Mouse (Mus musculus) megakaryocyte, embryonic 14.5 days (primary cell): ENCODE measurements at regions not wholly inside any gene's neighbourhood (a gene's known extent, or its start where the extent isn't known, plus 50 kb on each side); places are given as distances from the start of the nearest gene placed in this dataset.

Source experiments
- H3K27me3 ChIP-seq: replicated peaks from 2 replicates; pipeline ENCODE3; 2012; ENCODE audit warnings: inconsistent platforms
- H3K36me3 ChIP-seq: replicated peaks from 2 replicates; pipeline ENCODE3; 2012; ENCODE audit warnings: low read length, inconsistent platforms, mixed read lengths
- H3K4me1 ChIP-seq: 2 replicates; pipeline ENCODE4 v1.6.1; 2012; ENCODE audit warnings: inconsistent platforms
- H3K4me3 ChIP-seq: replicated peaks from 2 replicates; pipeline ENCODE3; 2012; ENCODE audit warnings: moderate library complexity, mild to moderate bottlenecking, inconsistent platforms
- H3K9me3 ChIP-seq: 2 replicates; pipeline ENCODE4 v1.6.1; 2012; ENCODE audit warnings: inconsistent platforms
- FLI1 ChIP-seq: IDR thresholded peaks from 2 replicates; pipeline ENCODE4 v1.6.1; 2012; ENCODE audit warnings: low read length, inconsistent platforms, mixed read lengths
- GATA1 ChIP-seq: IDR thresholded peaks from 3 replicates; pipeline ENCODE4 v1.6.1; 2012; ENCODE audit warnings: mixed read lengths, low read length, inconsistent platforms, borderline replicate concordance

DNA sequence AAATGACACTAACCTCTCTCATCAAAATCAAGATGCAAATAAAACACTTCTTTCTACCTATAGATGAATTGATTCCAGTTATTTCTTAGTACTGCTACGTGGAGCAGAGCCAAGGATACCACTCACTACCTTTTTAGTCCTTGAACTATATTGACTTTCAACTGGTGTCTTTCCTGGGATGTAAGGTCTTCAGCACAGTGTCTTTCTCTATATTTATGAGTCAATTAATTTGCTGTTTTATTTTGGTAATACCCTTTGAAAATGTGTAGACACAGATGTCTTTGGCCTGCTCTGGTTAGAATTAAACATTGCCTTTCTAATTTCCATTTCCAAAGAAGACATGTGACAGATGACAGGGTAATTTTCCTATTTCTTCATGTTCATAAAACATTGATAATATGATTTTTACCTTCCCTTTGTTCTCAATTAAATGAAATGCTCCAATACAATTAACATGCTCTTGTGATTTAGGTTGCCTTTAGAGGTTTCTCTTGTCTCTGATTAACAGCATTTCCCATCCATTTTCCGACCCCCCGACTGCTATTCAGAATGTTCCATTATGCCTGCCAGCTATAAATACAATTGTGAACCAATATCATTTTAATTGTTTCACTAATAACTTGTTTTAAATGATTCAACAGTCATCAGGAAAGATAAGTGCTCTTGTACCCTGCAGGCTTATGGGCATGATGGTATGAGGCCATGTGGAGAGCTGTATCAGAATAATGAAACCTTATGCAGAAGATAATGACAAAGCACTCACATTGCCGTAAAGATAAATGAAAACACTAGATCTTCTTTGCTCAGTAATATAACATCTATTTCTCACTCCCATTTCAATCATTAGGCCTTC, 266.2 kb upstream of the 1700008P02Rik start:
- Histone ChIP-seq H3K27me3 (no peaks in the 10 kb centered on the region), H3K4me3 (no peak overlapping the region), H3K4me1 (no peaks in the 10 kb centered on the region), H3K9me3 (no peaks in the 10 kb centered on the region), H3K36me3 (no peaks in the 10 kb centered on the region)
- TF ChIP-seq FLI1 (no peak), GATA1 (no peak)

GRCm38 (mm10) chr3:6883401-6883800, 263.2 kb upstream of the 1700008P02Rik start:
- no peaks in the 10 kb centered on the region for H3K4me1 ChIP-seq
- no peak overlapping the region for H3K4me3 ChIP-seq
- TF ChIP-seq GATA1 (no peak), FLI1 (no peak)
- no peaks in the 10 kb centered on the region for H3K27me3 ChIP-seq
- H3K36me3 ChIP-seq, result no peaks in the 10 kb centered on the region
- no peaks in the 10 kb centered on the region for H3K9me3 ChIP-seq

DNA sequence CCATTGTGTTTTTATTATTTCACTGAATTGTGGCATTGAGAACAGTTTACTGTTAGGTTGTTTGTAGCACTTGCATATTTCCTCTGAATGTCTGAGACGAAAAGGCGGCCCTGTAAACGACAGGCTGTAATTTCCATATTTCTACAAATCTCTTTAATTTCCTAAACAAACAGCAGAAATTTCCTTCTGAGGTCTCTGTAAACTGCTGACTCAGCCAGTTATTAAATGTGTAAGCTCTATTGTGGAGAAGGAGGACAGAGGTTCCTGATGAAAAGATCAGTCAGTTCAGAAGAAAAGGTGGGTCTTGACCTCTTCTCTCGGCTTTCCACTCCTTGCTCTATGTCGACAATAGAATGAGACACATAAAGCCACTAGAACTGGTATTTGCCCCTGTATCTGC, 256.0 kb upstream of the 1700008P02Rik start:
- no peaks in the 10 kb centered on the region for H3K27me3 ChIP-seq
- no peaks in the 10 kb centered on the region for H3K9me3 ChIP-seq
- no peak for TF ChIP-seq FLI1
- no peak for TF ChIP-seq GATA1
- no peaks in the 10 kb centered on the region for H3K36me3 ChIP-seq
- H3K4me3 ChIP-seq, result no peak overlapping the region
- no peaks in the 10 kb centered on the region for H3K4me1 ChIP-seq

DNA sequence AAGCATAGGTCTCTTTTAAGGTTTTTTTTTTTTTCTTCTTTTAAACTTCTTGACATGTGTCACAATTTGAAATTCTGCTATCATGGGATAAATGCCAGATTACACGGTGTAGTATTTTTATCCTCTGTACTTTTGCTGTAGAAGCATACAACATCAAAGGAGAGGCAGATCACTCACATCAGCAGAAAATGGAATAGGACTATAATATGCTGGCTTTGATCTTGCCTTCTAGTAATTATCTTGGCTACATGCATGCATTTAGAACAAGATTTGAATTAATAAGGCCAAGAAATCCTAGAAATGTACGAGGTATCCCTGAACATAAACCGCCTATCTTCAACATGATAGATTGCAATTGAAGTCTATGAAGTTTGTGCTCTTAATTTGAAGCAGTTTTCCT, 251.9 kb upstream of the 1700008P02Rik start:
- H3K9me3 ChIP-seq, result no peaks in the 10 kb centered on the region
- H3K36me3 ChIP-seq, result no peaks in the 10 kb centered on the region
- TF ChIP-seq GATA1, result no peak
- no peak for TF ChIP-seq FLI1
- no peak overlapping the region for H3K4me3 ChIP-seq
- H3K27me3 ChIP-seq, result no peaks in the 10 kb centered on the region
- H3K4me1 ChIP-seq, result no peaks in the 10 kb centered on the region

GRCm38 (mm10) chr3:6871752-6872151, 251.5 kb upstream of the 1700008P02Rik start:
- no peaks in the 10 kb centered on the region for H3K9me3 ChIP-seq
- H3K27me3 ChIP-seq, result no peaks in the 10 kb centered on the region
- no peaks in the 10 kb centered on the region for H3K36me3 ChIP-seq
- H3K4me3 ChIP-seq, result no peak overlapping the region
- TF ChIP-seq GATA1 (no peak), FLI1 (no peak)
- H3K4me1 ChIP-seq, result no peaks in the 10 kb centered on the region

DNA sequence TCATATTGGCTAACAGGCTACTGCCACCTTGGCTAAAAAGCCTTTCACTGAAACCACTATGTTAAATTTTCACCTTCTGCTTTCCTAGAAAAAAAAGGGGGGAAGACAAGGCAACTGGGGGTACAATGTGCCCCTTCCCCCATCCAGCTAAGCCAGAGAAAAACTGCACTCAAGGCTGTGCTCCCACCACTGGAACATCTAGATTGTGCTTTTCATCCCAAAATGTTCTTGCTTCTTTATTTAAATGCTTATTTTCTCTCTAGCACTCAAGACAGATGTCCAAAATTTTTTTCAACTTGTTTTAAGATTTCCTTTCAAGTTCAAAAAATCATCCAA, 245.9 kb upstream of the 1700008P02Rik start:
- Histone ChIP-seq H3K4me3 (no peak overlapping the region), H3K9me3 (no peaks in the 10 kb centered on the region), H3K36me3 (no peaks in the 10 kb centered on the region), H3K27me3 (no peaks in the 10 kb centered on the region), H3K4me1 (no peaks in the 10 kb centered on the region)
- TF ChIP-seq GATA1 (no peak), FLI1 (no peak)

GRCm38 (mm10) chr3:6865462-6866147, 245.4 kb upstream of the 1700008P02Rik start:
- Histone ChIP-seq H3K9me3 (no peaks in the 10 kb centered on the region), H3K4me1 (no peaks in the 10 kb centered on the region), H3K36me3 (no peaks in the 10 kb centered on the region), H3K27me3 (no peaks in the 10 kb centered on the region), H3K4me3 (no peak overlapping the region)
- TF ChIP-seq GATA1 (no peak), FLI1 (no peak)

GRCm38 (mm10) chr3:6859866-6860180, 239.6 kb upstream of the 1700008P02Rik start:
- Histone ChIP-seq H3K4me3 (no peak overlapping the region), H3K36me3 (no peaks in the 10 kb centered on the region), H3K27me3 (no peaks in the 10 kb centered on the region), H3K9me3 (no peaks in the 10 kb centered on the region), H3K4me1 (no peaks in the 10 kb centered on the region)
- no peak for TF ChIP-seq GATA1
- no peak for TF ChIP-seq FLI1

DNA sequence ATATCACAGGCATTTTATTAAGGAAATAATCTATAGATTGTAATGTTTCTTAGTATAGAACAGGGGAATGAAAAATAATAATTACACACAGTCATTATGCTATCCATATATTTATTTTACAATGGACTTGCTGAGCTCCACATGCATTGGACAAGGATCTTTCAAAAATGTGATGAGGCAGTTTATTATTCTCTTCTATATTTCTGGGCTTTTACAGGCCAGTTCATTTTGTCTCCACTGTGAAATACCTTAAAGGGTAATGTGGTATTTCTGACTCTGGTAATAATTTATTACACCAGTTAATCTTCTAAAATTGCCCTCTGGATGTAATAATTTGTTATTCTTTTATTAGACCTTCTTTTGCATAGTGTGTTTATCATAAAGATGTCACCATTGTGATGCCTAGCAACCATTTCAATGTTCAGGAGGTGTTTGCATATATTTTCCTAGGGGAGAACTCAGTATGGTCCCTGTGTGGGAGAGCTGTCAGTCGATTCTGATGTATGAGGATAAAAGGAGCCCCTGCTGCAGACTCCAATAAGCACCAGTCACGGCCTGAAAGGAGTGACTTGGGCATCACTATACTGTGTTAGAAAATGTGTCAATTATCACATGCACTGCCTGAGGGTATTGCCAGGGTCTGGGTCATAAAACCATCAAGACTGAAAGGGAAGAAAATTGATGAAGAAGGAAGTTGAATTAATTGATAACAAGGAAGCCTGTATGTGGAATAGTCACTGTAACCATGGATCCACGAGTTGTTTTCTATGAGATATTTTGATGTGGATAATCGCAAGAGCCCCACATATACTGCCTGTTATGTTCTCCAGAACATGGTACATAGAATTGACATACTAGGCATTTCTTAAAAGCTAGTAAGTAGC, 239.0 kb upstream of the 1700008P02Rik start:
- TF ChIP-seq GATA1, result no peak
- no peak for TF ChIP-seq FLI1
- Histone ChIP-seq H3K9me3 (no peaks in the 10 kb centered on the region), H3K4me1 (no peaks in the 10 kb centered on the region), H3K27me3 (no peaks in the 10 kb centered on the region), H3K4me3 (no peak overlapping the region), H3K36me3 (no peaks in the 10 kb centered on the region)
